Mouse (Mus musculus) right cerebral cortex, adult 2 months (tissue): Measurements from ENCODE around the gene Cltb.

Experiments used
- DNase-seq, 2 experiments: peaks; one replicate each; pipeline ENCODE4 v3.0.0; 2021 to 2022; ENCODE audit warnings: low spot score in 2 of 2

The Cltb gene

GRCm38 (mm10) chr13:54596107-54596690, 14.9 kb downstream of the Cltb start:
- DNase-seq = no peak

GRCm38 (mm10) chr13:54593617-54594016, 17.5 kb downstream of the Cltb start:
- no peak for DNase-seq

GRCm38 (mm10) chr13:54591776-54592356, 19.3 kb downstream of the Cltb start:
- DNase-seq = peak in 1 of 2 experiments; percentile 17

GRCm38 (mm10) chr13:54589996-54590951, 20.9 kb downstream of the Cltb start, which contains the start of the genes Nop16 and Higd2a:
TSS of gene Nop16 (minus strand) at chr13:54590090.
TSS of gene Higd2a (plus strand) at chr13:54590207.
- peak; percentile 98 for DNase-seq

DNA sequence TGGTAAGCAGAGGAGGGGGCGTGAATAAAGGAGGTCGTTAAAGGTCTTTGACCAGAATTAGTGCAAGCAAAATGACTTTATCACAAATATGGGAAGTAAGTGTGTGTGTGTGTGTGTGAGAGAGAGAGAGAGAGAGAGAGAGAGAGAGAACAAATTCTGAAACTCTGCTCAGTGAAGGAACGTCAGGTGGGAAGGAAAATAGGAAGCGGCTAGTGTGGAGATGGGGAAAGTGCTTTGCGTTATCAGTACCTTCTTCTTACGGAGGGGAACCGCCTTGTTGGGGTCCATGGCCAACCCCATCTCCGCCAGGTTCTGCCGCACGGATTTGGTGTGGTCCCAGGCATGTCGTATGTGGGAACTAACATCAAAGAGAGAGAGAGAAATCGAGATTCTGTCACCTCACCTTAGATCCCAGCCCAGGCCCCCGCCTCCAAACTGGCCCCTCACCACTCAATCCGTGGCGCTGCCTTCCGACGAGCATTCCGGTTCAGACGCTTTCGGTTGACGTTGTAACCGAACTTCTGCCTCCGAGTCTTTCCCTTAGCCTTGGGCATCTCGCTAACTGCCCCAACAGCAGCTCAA, 21.6 kb downstream of the Cltb start:
- no peak for DNase-seq

- DNase-seq = no peak
Observed at GRCm38 (mm10) chr13:54585831-54586230, 25.3 kb downstream of the Cltb start.

DNA sequence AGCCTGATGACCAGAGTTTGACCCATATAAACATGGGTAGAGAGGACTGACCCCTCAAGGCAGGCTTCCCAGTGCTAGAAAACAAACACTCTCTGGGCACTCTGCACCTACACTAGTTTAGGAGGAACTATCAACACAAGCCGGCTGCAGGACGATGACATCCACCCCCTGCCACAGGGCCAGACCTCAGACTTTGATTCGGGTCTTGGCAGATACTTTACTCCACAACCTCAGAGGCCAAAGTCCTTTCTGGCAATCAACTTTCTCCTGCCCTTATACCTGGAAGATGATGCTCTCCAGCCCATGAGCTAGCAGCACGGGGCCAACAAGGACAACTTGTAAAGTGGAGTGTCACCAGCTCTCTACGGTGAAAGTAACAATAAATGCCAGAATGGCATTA, 28.3 kb downstream of the Cltb start:
- no peak for DNase-seq

DNA sequence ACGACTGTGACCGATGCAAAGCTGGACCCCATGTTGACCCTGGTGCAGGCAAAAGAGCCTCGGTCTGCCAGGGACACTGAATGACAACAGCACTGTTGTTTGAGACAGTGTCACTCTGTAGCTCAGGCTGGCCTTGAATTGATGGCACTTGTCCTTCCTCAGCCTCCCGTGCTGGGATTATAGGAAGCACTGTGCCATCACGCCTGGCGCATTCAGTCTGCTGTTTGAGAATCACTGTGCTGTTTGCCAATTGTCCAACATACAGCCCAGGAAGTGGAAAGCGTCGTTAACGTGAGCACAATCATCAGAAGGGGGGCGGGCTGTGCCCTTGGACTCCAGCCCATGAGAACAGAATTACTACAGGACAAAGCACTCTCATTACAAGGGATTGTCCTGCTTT, 29.0 kb downstream of the Cltb start:
- no peak for DNase-seq

DNA sequence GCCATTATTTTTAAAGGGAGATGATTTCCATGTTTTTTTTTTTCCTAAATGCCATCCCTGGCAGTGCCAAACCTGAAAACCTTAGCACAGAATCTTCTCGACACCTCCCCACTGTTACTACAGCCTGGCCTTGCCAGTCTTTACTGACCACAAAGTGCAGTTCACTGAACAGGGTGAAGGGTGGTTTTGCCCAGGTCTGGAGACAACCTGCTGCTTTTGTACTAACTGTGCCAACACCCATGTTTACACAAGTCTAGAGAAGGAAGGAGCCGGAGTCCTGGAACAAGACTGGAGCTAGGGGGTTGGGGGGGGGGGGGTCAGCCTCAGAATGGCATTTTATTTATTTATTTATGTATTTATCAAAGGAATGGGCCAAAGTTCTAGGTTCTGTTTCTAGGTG, 29.8 kb downstream of the Cltb start:
- DNase-seq = no peak

GRCm38 (mm10) chr13:54577652-54578507, 33.3 kb downstream of the Cltb start:
- no peak for DNase-seq

- DNase-seq = no peak
Observed at GRCm38 (mm10) chr13:54575489-54575888, 35.7 kb downstream of the Cltb start.

- peak; percentile 70 to 82 for DNase-seq
Observed at GRCm38 (mm10) chr13:54574854-54575481, 36.2 kb downstream of the Cltb start, which contains the start of gene Arl10. TSS of gene Arl10 (plus strand) at chr13:54575015.

- no peak for DNase-seq
Observed at GRCm38 (mm10) chr13:54572621-54573020, 38.5 kb downstream of the Cltb start.

GRCm38 (mm10) chr13:54571637-54572036, 39.5 kb downstream of the Cltb start:
- no peak for DNase-seq

GRCm38 (mm10) chr13:54570736-54571135, 40.4 kb downstream of the Cltb start:
- no peak for DNase-seq

- DNase-seq = no peak
Observed at GRCm38 (mm10) chr13:54569282-54569681, 41.9 kb downstream of the Cltb start.

DNA sequence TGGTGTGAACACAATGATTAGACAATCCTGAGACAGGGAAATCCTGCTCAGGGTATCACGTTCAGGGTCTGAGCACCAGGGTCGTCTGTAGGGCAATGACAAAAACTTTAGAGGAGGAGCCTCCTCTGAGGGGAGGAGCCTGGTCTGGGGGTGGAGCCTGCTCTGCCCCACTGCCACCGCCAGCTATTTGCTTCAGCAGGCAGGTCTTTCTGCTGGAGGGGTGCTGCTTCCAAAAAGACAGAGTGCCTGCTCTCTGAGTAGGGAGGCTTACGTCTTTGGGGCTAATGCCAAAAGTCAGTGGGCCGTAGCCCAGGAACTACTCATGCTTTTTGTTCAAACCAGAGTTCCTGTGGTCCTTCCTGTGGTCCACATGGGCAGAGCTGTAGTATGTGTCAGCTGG, 42.8 kb downstream of the Cltb start:
- DNase-seq = no peak

DNA sequence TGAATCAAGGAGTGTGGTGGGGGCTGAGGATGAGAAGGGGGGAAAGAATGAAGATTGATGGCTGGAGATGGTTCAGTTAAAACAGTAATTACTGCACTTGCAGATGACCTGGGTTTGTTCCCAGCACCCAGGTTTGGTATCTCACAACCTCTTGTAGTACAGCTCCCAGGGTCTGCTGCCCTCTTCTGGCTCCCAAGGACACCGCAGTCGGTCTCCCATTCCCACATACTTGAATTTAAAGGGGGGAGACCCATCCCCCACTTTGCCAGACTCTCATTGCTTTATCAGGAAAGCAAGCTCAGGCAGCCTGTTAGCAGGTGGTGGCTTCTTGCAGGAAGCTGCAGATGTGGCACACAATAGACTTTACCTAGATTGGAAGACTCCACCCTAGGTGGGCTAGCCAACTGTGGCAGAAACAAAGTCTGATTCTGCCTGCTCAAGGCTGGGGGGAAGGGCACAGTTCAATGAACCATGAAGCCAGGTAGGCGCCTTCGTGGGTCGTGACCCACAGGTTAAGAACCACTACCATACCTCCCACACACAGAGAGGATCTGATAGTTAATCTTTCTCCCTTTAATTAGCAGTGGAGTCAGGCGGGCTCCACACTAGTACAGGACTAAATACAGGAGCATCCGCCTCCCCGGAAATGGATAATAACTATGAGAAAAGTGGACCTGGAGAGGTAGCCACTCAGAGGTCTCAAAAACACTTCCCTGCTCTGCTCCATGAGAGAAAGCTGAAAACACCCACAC, 45.4 kb downstream of the Cltb start:
- DNase-seq = peak; percentile 38 to 47

GRCm38 (mm10) chr13:54565201-54565581, 46.0 kb downstream of the Cltb start, which contains the start of gene 4833439L19Rik:
TSS of gene 4833439L19Rik (minus strand) at chr13:54565435.
- peak; percentile 96 to 97 for DNase-seq
